ENCODE assay signal across 7 mouse cellular contexts in the genomic region with DNA sequence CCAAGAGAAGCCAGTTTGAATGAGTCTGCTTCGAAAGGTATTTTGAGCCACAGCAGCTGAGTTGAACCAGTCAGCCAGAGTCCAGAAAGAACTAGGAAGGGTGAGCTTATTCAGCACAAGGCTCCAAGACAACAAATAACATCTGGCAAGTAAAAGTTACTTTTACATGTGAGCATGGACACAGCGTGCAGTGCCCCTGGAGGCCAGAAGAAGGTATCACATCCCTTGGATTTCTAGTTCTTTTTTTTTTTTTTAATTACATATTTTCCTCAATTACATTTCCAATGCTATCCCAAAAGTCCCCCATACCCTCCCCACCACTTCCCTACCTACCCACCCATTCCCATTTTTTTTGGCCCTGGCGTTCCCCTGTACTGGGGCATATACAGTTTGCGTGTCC.
DNase-seq lines count a peak whose midpoint lies in the region; ATAC-seq and TF ChIP-seq lines count a peak whose summit lies in the region.
"Not testable (repeated sequence)": the region's sequence is repeated elsewhere in the genome, so short reads cannot be mapped to it uniquely, and the experiment has no call there.

No protein-coding gene starts in this region.

- not testable (repeated sequence) for H3K27me3 ChIP-seq in MEL (ENCODE audit: control insufficient read depth in 1 of 2, insufficient read depth in 2 of 2, low read length in 2 of 2); intestine, postnatal 0 days (replicated peaks; ENCODE audit: control insufficient read depth, insufficient read depth, low read length); midbrain, postnatal 0 days (ENCODE audit: insufficient read depth, low read length)

- not testable (repeated sequence) for H3K4me2 ChIP-seq in intestine, postnatal 0 days (replicated peaks; ENCODE audit: low read depth); midbrain, postnatal 0 days (ENCODE audit: low read depth, low read length, poor library complexity, severe bottlenecking)

- H3K36me3 ChIP-seq in MEL (ENCODE audit: control insufficient read depth in 1 of 2, insufficient read depth in 2 of 2, low read length in 2 of 2); intestine, postnatal 0 days (ENCODE audit: control insufficient read depth, insufficient read depth); midbrain, postnatal 0 days (ENCODE audit: insufficient read depth, low read length): not testable (repeated sequence)

- H3K79me2 ChIP-seq in MEL (ENCODE audit: control insufficient read depth, insufficient read depth, low read length, poor library complexity) = not testable (repeated sequence)

- not testable (repeated sequence) for TF ChIP-seq POLR2A in MEL (IDR thresholded peaks at IDR 0.05; ENCODE audit: control insufficient read depth in 1 of 2, insufficient read depth in 1 of 2, low read depth in 1 of 2, low read length in 2 of 2, poor library complexity in 1 of 2); embryonic fibroblast, embryonic 13.5 days (IDR thresholded peaks at IDR 0.05; ENCODE audit: low read depth, low read length)

- DNase-seq in 3T3-L1 (ENCODE audit: low read depth, low spot score) (peak; percentile 8), MEL (ENCODE audit: low read depth, low spot score) (peak; percentile 5)
- peak; percentile 3 for DNase-seq in adrenal gland, postnatal 14 days
- not testable (repeated sequence) for DNase-seq in left cerebral cortex, adult 2 months (ENCODE audit: extremely low spot score in 1 of 2, low spot score in 2 of 2); midbrain, postnatal 0 days (ENCODE audit: low spot score)

- not testable (repeated sequence) for H3K4me1 ChIP-seq in MEL (ENCODE audit: control insufficient read depth in 1 of 2, insufficient read depth in 2 of 2, low read length in 2 of 2); embryonic fibroblast, embryonic 13.5 days (ENCODE audit: control insufficient read depth, insufficient read depth, low read length); intestine, postnatal 0 days (replicated peaks; ENCODE audit: control insufficient read depth, insufficient read depth, low read length); midbrain, postnatal 0 days (ENCODE audit: insufficient read depth, low read length)

- intact Hi-C loops in left cerebral cortex, adult 2 months (cut with DNase I) = not testable (repeated sequence)

- TF ChIP-seq CTCF in MEL (IDR thresholded peaks at IDR 0.05 in 2 of 3, conservative IDR thresholded peaks at IDR 0.05 in 1 of 3; ENCODE audit: control insufficient read depth in 1 of 3, insufficient read depth in 1 of 3, low read depth in 2 of 3, low read length in 3 of 3, poor library complexity in 1 of 3, severe bottlenecking in 1 of 3) = peak in 1 of 3 experiments; percentile 33; a peak in 3 of 6 replicates
- TF ChIP-seq CTCF in embryonic fibroblast, embryonic 13.5 days (IDR thresholded peaks at IDR 0.05; ENCODE audit: borderline replicate concordance, insufficient read depth, low read length) = peak; percentile 23; the same call in 1 of the 2 replicates
- peak; percentile 17; the same call in 1 of the 2 replicates for TF ChIP-seq CTCF in intestine, postnatal 0 days (IDR thresholded peaks at IDR 0.05; ENCODE audit: low read depth)
- peak; percentile 35 for TF ChIP-seq CTCF in left cerebral cortex, adult 2 months (IDR thresholded peaks at IDR 0.05)
- TF ChIP-seq CTCF in midbrain, postnatal 0 days (IDR thresholded peaks at IDR 0.05) = peak; percentile 27; the same call in 1 of the 2 replicates

- TF ChIP-seq RAD21 in MEL (IDR thresholded peaks at IDR 0.05; ENCODE audit: low read depth, low read length) = not testable (repeated sequence)

- not testable (repeated sequence) for H3K9me3 ChIP-seq in MEL (replicated peaks; ENCODE audit: insufficient read depth, low read length); intestine, postnatal 0 days (ENCODE audit: control insufficient read depth); midbrain, postnatal 0 days (ENCODE audit: low read length)

- TF ChIP-seq EP300 in MEL (IDR thresholded peaks at IDR 0.05; ENCODE audit: low read depth in 1 of 2, low read length in 2 of 2) = not testable (repeated sequence)

- H3K9ac ChIP-seq in MEL (ENCODE audit: control insufficient read depth, low read depth, low read length, poor library complexity, severe bottlenecking); intestine, postnatal 0 days (ENCODE audit: low read depth, low read length); midbrain, postnatal 0 days (replicated peaks; ENCODE audit: low read length, poor library complexity, severe bottlenecking): not testable (repeated sequence)

- 87% methylated on average over 4 of the region's 4 CpGs for WGBS in intestine, postnatal 0 days
- WGBS in midbrain, postnatal 0 days = 87% methylated on average over 3 of the region's 4 CpGs

- not testable (repeated sequence) for H3K27ac ChIP-seq in MEL (ENCODE audit: control insufficient read depth, low read depth, low read length); embryonic fibroblast, embryonic 13.5 days (ENCODE audit: insufficient read depth, low read length); intestine, postnatal 0 days (ENCODE audit: low read depth, low read length); left cerebral cortex, adult 2 months; midbrain, postnatal 0 days (ENCODE audit: low read depth, low read length)

- H3K4me3 ChIP-seq in MEL (ENCODE audit: control insufficient read depth in 1 of 2, insufficient read depth in 1 of 2, low read depth in 2 of 2, low read length in 2 of 2); embryonic fibroblast, embryonic 13.5 days (ENCODE audit: insufficient read depth, low read length); intestine, postnatal 0 days (ENCODE audit: low read depth, low read length); left cerebral cortex, adult 2 months; midbrain, postnatal 0 days (ENCODE audit: low read depth, low read length): not testable (repeated sequence)

- ATAC-seq in intestine, postnatal 0 days; midbrain, postnatal 0 days (ENCODE audit: low FRiP score): not testable (repeated sequence)
